Mouse (Mus musculus) G1E (cell line): Measurements from ENCODE around the gene Rps6ka5. TPM values are rescaled to one million over a fixed set of nuclear protein-coding genes. Genes with fewer than 3 reads are reported as not detected.

Experiments used
- ATAC-seq: 2 replicates; pipeline ENCODE4 v1.8.0; 2016; ENCODE audit warnings: mild to moderate bottlenecking; ENCODE audit not compliant: insufficient number of reproducible peaks, poor library complexity, low FRiP score, severe bottlenecking; ENCODE audit errors: extremely low read depth
- DNase-seq: peaks from one replicate; pipeline ENCODE4 v3.0.0; 2012; ENCODE audit warnings: low spot score
- H3K27me3 ChIP-seq: 2 replicates; pipeline ENCODE4 v1.6.1; 2012; ENCODE audit warnings: mild to moderate bottlenecking, low read length, inconsistent platforms; ENCODE audit not compliant: insufficient read depth
- H3K36me3 ChIP-seq: replicated peaks from 2 replicates; pipeline ENCODE3; 2012; ENCODE audit warnings: mild to moderate bottlenecking, inconsistent platforms
- H3K4me1 ChIP-seq: 2 replicates; pipeline ENCODE4 v1.6.1; 2012; ENCODE audit warnings: low read depth, low read length, inconsistent platforms, mixed read lengths; ENCODE audit not compliant: insufficient read depth
- H3K4me3 ChIP-seq: 2 replicates; pipeline ENCODE4 v1.5.1; 2012; ENCODE audit warnings: low read depth, mild to moderate bottlenecking, inconsistent platforms, low read length, moderate library complexity, mixed read lengths
- H3K9me3 ChIP-seq: replicated peaks from 2 replicates; pipeline ENCODE4 v1.6.1; 2012; ENCODE audit warnings: inconsistent platforms
- CTCF ChIP-seq: IDR thresholded peaks from 2 replicates; pipeline ENCODE4 v1.5.1; 2012; ENCODE audit warnings: low read depth, low read length, inconsistent platforms, mixed read lengths
- GATA1 ChIP-seq: IDR thresholded peaks from 2 replicates; pipeline ENCODE4 v1.6.1; 2012; ENCODE audit warnings: borderline replicate concordance, low read length, inconsistent platforms, mixed read lengths
- GATA2 ChIP-seq: IDR thresholded peaks from 2 replicates; pipeline ENCODE4 v1.6.1; 2012; ENCODE audit warnings: low read depth, low read length, inconsistent platforms, borderline replicate concordance
- POLR2AphosphoS5 ChIP-seq: IDR thresholded peaks from 2 replicates; pipeline ENCODE4 v1.6.1; 2012; ENCODE audit warnings: low read depth, low read length, inconsistent platforms; ENCODE audit not compliant: insufficient replicate concordance
- TAL1 ChIP-seq: conservative IDR thresholded peaks from 2 replicates; pipeline ENCODE4 v1.6.1; 2012; ENCODE audit warnings: low read depth, low read length, inconsistent platforms, mixed read lengths
- polyA plus RNA-seq: library from polyadenylated mRNA; stranded (reverse); fragments of >175 nt; gene quantifications from 2 replicates; pipeline ENCODE4 v1.2.3, GENCODE M21; 2012
- total RNA-seq, 2 experiments: library from RNA; stranded (forward) in 1 of 2; stranded (reverse) in 1 of 2; fragments of 200-1000 nt in 1 of 2; fragments of >200 nt in 1 of 2; fragmentation: Nextera tagmentation in 1 of 2; gene quantifications; 2 replicates each; pipeline ENCODE4 v1.2.3; 2014 to 2017

Rps6ka5 gene
- total and polyA plus RNA-seq, 3 experiments: 12.6 to 52.2 (median 41.5) TPM

GRCm38 (mm10) chr12:100640726-100641125 is 86.1 kb downstream of the Rps6ka5 start:
- peaks cover 33% of the 10 kb centered on the region for H3K4me1 ChIP-seq
- H3K4me3 ChIP-seq: no peak overlapping the region
- no peak for ATAC-seq

GRCm38 (mm10) chr12:100639680-100640079 is 87.1 kb downstream of the Rps6ka5 start:
- peaks cover 21% of the 10 kb centered on the region for H3K36me3 ChIP-seq
- TF ChIP-seq TAL1: no peak
- TF ChIP-seq CTCF: no peak
- TF ChIP-seq POLR2AphosphoS5: no peak
- no peak for TF ChIP-seq GATA2
- no peak for TF ChIP-seq GATA1
- DNase-seq (peak; percentile 21), ATAC-seq (peak; percentile 70)
- H3K4me1 ChIP-seq: peaks cover 33% of the 10 kb centered on the region
- H3K4me3 ChIP-seq: no peak overlapping the region; the same call in 1 of the 2 replicates
- no peaks in the 10 kb centered on the region for H3K9me3 ChIP-seq
- no peaks in the 10 kb centered on the region for H3K27me3 ChIP-seq

More at GRCm38 (mm10) chr12:100640726-100641125, 86.1 kb downstream of the Rps6ka5 start:
- Histone ChIP-seq H3K27me3 (no peaks in the 10 kb centered on the region), H3K36me3 (peaks cover 29% of the 10 kb centered on the region), H3K9me3 (no peaks in the 10 kb centered on the region)
- no peak for DNase-seq
- TF ChIP-seq GATA1 (no peak), CTCF (no peak), POLR2AphosphoS5 (no peak), TAL1 (no peak), GATA2 (no peak)

- peaks cover 37% of the 10 kb centered on the region for H3K4me1 ChIP-seq
- ATAC-seq (no peak), DNase-seq (no peak)
- no peak overlapping the region for H3K4me3 ChIP-seq
- TF ChIP-seq GATA1: no peak
- H3K36me3 ChIP-seq: peaks cover 28% of the 10 kb centered on the region
- H3K27me3 ChIP-seq: no peaks in the 10 kb centered on the region
- H3K9me3 ChIP-seq: no peaks in the 10 kb centered on the region
Observed at GRCm38 (mm10) chr12:100637886-100638285, 88.9 kb downstream of the Rps6ka5 start.

- no peaks in the 10 kb centered on the region for H3K27me3 ChIP-seq
- no peaks in the 10 kb centered on the region for H3K9me3 ChIP-seq
- H3K4me3 ChIP-seq: no peak overlapping the region
- DNase-seq (no peak), ATAC-seq (no peak)
- H3K36me3 ChIP-seq: peaks cover 30% of the 10 kb centered on the region
- peaks cover 41% of the 10 kb centered on the region for H3K4me1 ChIP-seq
- TF ChIP-seq GATA2 (no peak), POLR2AphosphoS5 (no peak), CTCF (no peak), TAL1 (no peak), GATA1 (no peak)
Observed at GRCm38 (mm10) chr12:100636733-100637132, 90.0 kb downstream of the Rps6ka5 start.

- Histone ChIP-seq H3K4me1 (peaks cover 43% of the 10 kb centered on the region), H3K9me3 (no peaks in the 10 kb centered on the region), H3K4me3 (no peak overlapping the region), H3K27me3 (no peaks in the 10 kb centered on the region), H3K36me3 (peaks cover 32% of the 10 kb centered on the region)
- DNase-seq (no peak), ATAC-seq (no peak)
- TF ChIP-seq CTCF (no peak), TAL1 (no peak), GATA1 (no peak), POLR2AphosphoS5 (no peak), GATA2 (no peak)
Observed at GRCm38 (mm10) chr12:100636299-100636633, 90.5 kb downstream of the Rps6ka5 start.

- no peak for ATAC-seq
- Histone ChIP-seq H3K27me3 (no peaks in the 10 kb centered on the region), H3K9me3 (no peaks in the 10 kb centered on the region), H3K36me3 (peaks cover 37% of the 10 kb centered on the region), H3K4me1 (peaks cover 45% of the 10 kb centered on the region), H3K4me3 (no peak overlapping the region)
- no peak for DNase-seq
- TF ChIP-seq GATA2 (no peak), GATA1 (no peak), CTCF (no peak), TAL1 (no peak), POLR2AphosphoS5 (no peak)
Observed at GRCm38 (mm10) chr12:100635601-100636298, 91.0 kb downstream of the Rps6ka5 start.
